Mouse (Mus musculus): ENCODE measurements around the gene Pappa2.

Gene Pappa2

DNA sequence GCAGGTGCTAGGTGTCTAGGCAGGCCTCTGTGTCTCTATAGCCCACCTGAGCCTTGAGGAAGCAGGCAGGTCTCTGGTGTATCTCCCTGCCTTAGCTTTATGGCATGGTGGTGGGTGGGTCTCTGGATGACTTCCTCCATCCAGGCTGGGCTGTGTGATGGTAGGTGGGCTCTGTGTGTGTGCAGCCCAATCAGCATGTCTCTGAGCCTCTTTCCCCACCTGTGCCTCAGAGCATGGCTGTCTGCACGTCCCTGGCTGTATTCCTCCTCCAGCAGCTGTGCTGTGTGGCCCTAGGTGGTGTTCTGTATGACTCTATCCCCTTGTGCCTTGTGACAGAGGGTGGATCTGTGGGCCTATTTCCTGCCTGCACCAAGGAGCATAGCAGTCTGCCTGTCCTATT is at the start of gene Pappa2:
Gene Pappa2 (minus strand): TSS at position 101 of the 400 bp plus-strand sequence.
- no peak for DNase-seq (ENCODE audit: low read depth, low spot score)

- DNase-seq (ENCODE audit: low read depth, low spot score), result peak; percentile 78
These were observed 48.8 kb upstream of the Pappa2 start for GRCm38 (mm10) chr1:159029106-159029505.

DNA sequence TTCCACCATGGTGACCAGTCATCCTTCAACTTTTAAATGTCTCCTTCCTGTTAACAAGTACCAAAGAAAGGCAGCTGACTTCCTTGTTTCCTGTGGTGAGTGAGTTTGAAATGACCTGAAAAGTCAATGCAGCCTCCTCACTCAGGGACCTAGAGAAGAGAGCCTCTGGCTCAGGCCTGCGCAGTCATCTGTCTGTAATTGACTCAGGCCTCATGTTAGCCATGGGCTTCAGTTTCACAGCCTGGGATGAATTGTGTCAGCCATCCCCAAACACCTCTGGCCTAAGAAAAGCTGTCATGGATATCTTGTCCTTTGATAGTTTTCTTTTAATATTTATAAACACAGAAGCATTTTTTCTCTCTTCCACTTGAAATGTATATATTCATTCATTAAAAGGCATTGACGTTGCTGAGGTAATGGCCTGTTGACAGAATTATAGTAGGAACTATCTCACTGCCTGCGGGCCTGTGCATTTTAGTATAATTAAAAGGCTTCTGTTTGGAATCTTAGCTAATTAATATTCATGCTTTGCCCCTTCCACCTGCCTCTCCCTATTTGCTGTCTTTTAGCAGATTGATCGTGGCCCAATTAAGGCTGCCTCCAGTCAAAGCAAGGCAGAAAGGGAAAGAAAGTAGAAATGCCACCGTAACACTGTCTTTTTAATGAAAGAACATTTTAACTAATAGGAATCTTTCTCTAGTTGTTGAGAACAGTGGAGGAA is 34.8 kb upstream of the Pappa2 start:
- DNase-seq (ENCODE audit: low read depth, low spot score), result no peak

GRCm38 (mm10) chr1:158987042-158987441 is 6.8 kb upstream of the Pappa2 start:
- DNase-seq (ENCODE audit: low read depth, low spot score), result no peak

DNA sequence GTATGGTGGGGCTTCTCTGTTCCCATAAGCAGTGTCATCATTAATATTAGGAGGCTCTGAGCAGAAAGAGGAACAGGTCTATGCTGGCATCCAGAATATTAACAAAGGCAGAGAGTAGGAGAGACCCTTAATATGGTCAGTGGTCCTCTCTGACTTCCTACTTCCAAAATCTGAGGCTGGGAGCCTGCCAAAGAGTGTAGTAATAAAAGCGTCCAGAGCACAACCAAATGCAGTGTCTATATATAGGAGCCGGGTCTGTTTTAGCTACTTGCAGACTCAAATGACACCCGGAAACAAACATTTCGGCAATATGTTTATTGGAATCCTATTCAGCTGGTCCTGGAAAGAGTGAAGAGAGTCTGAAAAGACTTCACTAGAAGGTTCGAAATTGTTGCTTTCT is 17.9 kb downstream of the Pappa2 start:
- no peak for DNase-seq (ENCODE audit: low read depth, low spot score)

DNA sequence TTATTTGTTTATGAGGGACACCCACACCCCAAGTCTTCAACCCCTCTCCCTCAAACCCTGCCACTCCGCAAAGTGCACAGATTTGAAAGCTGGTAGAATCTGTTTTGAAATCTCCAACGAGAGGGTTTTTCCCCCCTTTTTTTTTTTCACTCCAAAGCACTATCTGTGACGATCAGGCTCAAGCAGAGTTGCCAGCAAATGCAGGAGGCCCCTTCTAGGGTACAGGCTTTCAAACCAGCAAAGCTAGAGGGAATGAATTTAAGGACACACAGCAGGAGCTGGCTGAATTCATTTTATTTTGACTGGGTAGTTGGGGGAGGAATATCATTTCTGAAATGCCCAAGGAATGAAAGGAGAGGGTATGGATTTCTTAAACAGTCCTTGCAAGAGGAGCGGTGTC is 19.3 kb downstream of the Pappa2 start:
- DNase-seq (ENCODE audit: low read depth, low spot score), result no peak

DNA sequence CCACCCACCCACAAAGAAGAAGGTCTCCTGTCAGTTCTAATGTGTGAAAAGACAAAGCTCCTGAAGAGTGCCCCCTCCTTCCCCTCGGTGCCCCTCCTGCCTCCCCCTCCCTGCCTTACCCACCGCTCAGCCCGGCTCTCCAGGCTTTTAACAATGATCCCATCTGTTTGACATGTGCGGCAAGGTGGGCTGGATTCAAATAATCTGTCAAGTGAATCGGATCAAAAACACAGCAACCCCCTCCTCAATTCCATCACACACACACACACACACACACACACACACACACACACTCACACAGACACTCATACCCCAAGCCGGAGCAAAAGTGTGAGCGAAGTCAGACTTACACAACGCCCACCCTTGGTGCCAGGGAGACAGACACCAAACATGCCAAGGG is 19.7 kb downstream of the Pappa2 start:
- DNase-seq (ENCODE audit: low read depth, low spot score), result no peak

GRCm38 (mm10) chr1:158956361-158956760 is 23.9 kb downstream of the Pappa2 start:
- DNase-seq (ENCODE audit: low read depth, low spot score), result no peak

DNA sequence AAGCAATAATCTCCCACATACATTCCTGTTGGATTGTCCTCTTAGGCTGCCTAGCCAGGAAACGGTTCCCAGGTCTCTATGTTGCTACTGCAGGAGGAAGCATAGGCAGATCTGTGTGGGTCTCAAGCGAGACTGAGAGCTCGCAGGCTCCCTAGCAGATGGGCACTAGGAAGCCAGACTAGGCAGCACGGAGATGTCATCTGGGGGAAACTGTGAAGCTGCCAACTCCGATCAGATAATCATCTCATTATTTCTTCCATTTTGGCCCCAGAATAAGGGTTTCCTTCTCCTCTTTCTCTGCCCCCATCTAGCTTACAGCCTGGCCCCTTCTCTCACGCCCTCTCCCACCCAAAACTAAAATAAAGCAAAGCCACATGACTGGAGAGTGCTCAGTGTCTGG is 25.5 kb downstream of the Pappa2 start:
- no peak for DNase-seq (ENCODE audit: low read depth, low spot score)

DNA sequence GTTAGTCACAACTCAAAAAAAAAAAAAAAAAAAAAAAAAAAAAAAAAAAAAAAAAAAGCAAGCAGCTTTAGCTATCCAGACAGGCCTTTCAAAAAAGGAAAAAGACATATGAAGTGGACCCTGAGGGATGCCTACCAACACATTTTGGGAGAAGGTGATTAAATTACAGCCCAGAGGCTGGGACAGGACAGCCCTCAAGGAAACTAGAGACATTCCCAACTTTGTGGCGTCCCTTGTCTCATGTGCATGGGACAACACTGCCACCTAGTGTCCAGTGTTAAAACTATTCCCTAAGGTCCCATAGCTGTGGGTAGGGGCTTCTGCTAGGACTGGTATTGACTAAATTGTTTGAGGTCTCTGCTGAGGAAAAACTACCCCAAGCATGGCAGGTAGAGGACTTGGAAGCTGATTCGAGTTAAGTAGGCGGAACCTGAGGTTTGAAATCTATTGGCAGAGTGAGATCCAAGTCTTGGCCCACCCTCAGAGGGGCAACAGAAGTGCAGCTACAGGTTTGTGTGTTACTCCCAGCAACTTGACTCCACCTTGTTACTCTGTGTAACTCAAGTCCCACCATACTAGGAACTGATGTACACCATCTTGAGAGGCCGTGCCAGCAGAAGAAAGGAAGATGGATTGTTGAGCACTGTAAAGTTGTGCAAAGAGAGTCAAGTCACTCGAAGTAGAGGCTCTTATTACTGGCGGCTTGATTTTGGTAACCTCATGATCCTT is 26.6 kb downstream of the Pappa2 start:
- peak; percentile 52 for DNase-seq (ENCODE audit: low read depth, low spot score)

DNA sequence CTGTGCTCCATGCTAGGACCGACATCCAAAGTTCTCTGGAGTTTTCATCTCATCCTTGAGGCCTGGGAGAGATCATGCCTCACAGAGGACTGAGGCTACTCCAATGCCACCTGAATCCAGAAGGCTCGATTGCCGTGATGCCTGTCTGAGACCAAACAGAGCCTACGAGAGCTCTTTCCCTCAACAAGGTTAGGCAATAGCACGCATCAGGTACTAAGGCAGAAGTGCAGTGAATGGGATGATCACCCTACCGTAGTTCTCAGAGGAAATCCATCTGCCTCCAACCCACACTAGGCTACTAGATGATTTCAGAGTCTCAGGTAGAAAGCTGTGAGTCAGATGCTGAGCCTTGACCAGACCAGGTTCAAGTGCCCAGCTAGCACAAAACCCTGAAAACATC is 31.2 kb downstream of the Pappa2 start:
- DNase-seq (ENCODE audit: low read depth, low spot score), result no peak

DNA sequence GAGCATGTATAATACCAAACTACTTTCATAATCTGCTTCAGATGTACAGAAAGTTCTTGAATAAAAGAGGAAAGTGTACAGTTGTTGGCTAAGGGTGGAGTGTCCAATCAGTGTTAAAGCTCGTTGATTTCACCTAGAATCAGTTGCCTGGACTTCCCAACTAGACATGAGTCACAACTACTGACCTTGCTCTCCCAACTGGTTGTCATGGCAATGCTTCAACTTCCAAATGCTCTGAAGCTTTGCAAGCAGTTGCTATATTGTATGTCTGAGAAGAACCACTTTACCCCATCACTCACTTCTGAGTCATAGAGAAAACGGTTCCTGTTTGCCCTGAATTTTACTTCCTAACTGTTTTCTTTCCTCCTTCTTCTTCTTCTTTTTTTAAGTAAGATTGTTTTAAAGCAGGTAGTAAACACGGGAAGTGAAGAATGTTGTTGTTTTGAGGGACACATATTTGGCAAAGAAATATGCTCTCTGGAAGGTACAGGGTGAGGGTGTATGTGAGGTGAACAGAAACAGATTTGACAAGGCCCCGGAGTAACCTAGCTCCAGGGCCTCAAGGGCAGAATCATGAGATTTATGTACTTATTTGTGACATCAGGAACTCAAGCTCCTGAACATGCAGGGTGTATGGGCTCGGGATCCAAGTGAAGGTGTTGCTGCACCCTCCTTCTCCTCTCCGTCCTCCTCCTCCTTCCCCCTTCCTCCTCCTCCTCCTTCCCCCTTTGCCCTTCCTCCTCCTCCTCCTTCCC is 32.1 kb downstream of the Pappa2 start:
- no peak for DNase-seq (ENCODE audit: low read depth, low spot score)

DNA sequence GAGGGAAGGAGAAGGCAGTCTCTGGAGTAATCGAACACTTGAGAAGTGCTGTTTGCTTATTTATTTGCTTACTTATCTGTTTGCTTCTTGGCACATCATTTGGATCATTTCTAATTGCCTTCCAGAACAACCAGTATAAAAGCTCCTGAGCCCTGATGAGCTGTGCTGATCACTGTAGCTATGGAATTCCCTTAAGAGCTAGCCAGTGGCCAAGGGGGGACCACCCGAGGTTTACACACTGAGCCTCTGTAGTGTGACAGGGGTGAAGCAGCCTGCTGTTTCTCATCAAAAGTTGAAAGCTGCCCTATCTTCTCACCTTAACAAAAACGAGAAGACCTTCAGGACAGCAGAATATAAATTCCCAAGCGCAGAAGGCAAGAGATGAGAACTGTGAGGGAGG is 35.4 kb downstream of the Pappa2 start:
- no peak for DNase-seq (ENCODE audit: low read depth, low spot score)

DNA sequence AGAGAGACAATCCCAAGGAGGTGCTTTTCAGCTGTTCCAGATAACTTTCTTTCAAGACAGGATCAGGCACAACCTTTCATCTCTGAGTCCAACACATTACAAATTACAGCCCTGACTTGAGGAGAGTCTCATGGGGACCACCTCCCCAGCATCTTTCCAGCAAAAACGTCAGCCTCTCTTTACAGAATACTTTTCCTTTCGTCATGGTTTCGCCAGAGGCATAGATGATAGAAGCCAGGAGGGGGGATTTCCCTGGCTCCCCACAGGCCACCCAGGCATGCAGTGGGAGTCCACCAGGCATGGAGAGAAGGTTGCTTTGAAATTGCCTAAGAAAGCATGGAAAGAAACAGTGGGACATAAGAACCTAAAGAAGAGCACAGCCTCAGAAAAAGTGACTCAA is 37.4 kb downstream of the Pappa2 start:
- no peak for DNase-seq (ENCODE audit: low read depth, low spot score)

GRCm38 (mm10) chr1:158940966-158941365 is 39.3 kb downstream of the Pappa2 start:
- no peak for DNase-seq (ENCODE audit: low read depth, low spot score)

- no peak for DNase-seq (ENCODE audit: low read depth, low spot score)
These were observed 45.8 kb downstream of the Pappa2 start for GRCm38 (mm10) chr1:158934447-158934846.

DNA sequence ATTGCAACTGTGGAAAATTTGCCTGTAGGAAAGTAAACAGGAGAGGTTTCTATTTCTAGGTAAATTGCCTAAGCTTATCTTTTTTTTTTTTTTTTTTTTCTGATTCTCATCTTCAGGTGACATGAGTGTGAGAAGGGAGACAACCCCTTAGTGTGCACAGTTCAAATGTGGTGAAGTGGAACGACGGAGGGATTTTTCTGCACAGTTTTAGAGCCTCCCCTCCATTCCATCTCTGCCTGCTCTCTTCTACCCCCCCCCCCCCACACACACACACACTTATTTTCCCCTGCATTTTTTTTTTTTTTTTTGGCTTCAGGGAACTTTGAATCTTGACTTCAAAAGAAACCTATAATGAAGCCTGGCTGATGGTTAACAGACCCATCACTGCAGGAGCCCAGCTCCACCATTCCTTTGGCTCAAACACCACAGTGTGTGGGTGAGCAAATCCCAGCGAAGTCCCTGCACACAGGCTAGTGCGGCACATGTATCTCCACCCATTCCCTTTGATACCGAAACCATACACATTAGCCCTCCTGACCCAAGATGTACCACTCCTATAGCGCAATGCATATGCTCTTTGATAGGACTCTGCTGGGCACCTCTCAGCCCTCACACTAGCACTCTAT is 49.0 kb downstream of the Pappa2 start:
- DNase-seq (ENCODE audit: low read depth, low spot score), result no peak

DNA sequence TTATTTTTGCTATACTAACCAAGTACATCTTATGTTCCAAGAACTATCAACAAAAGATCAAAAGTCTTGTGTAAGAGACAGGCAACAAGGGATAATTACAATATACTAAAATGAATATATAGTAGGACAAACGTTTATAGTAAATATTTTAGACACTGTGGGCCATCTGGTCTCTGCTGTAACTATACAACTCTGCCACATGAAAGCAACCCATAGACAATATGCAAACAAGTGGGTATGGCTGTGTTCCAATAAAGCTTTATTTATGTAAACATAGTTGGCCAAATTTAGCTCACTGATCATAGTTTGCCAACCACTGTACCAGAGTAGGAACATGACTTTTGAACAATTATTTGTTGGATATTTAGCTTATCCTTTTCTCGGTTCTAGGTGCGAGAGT is 50.9 kb downstream of the Pappa2 start:
- DNase-seq (ENCODE audit: low read depth, low spot score), result no peak

DNA sequence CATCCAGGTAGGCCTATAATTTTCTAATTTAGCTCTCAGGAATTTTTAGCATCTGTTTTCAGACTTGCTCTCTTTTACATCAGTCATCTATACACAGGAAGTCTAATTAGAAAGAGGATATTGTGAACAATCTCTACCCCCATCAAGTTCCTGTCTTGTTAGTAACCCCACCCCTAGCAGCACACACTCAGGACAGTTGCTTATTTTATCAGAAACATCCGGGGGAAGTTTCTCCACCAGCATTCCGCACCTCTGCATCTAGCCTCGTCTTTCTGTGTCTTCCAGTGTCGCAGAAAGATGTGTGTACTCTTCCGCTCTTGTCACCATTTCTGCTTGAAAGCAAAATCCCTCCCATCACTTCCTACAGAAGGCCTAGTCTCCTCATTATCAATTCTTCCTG is 59.8 kb downstream of the Pappa2 start:
- DNase-seq (ENCODE audit: low read depth, low spot score), result no peak

DNA sequence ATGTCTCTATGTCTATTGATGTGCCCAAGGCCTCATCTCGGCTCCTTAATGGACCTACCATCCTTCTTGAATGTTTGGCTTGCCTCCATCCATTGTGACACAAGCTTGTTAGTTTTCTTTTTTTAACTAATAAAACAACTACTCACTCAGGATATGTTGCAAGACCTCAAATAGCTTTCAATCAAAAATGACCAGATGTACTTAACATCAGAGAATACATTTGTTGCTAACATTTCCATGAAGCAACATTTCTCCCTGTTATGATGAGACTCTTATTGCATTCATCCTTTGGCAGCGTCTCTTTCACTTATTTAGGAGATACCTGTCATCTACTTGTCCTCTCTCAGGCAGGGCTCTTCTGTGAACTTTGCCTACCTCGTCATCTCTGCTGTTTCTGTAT is 61.4 kb downstream of the Pappa2 start:
- no peak for DNase-seq (ENCODE audit: low read depth, low spot score)

GRCm38 (mm10) chr1:158917067-158917466 is 63.2 kb downstream of the Pappa2 start:
- peak; percentile 22 for DNase-seq (ENCODE audit: low read depth, low spot score)

GRCm38 (mm10) chr1:158915592-158915991 is 64.7 kb downstream of the Pappa2 start:
- no peak for DNase-seq (ENCODE audit: low read depth, low spot score)
